Mouse (Mus musculus): ENCODE results near the gene Sgcd. TPM values are rescaled to one million over a fixed set of nuclear protein-coding genes. Genes with fewer than 3 reads are reported as not detected.

Sgcd gene
- polyA plus RNA-seq, 1 experiment from 2014 or later, result 6.8 TPM

GRCm38 (mm10) chr11:47158089-47158488 is 830.7 kb downstream of the Sgcd start:
- Histone ChIP-seq H3K9me3 (replicated peaks) (no peaks in the 10 kb centered on the region), H3K4me3 (replicated peaks) (no peak overlapping the region), H3K4me2 (no peak overlapping the region), H3K27me3 (replicated peaks) (no peaks in the 10 kb centered on the region), H3K36me3 (no peaks in the 10 kb centered on the region), H3K9ac (replicated peaks) (no peak overlapping the region), H3K4me1 (no peaks in the 10 kb centered on the region), H3K27ac (replicated peaks) (no peak overlapping the region)
- no peak for ATAC-seq (ENCODE audit: low FRiP score)
- 78% methylated on average over 1 of the region's 1 CpGs for WGBS

- WGBS, result 45% methylated on average over 1 of the region's 1 CpGs
- H3K9me3 ChIP-seq (replicated peaks), result no peaks in the 10 kb centered on the region
- H3K4me1 ChIP-seq, result no peaks in the 10 kb centered on the region
- no peak overlapping the region for H3K4me2 ChIP-seq
- H3K9ac ChIP-seq (replicated peaks), result no peak overlapping the region
- no peak overlapping the region for H3K4me3 ChIP-seq (replicated peaks)
- ATAC-seq (ENCODE audit: low FRiP score), result no peak
- H3K27me3 ChIP-seq (replicated peaks), result no peaks in the 10 kb centered on the region
- no peak overlapping the region for H3K27ac ChIP-seq (replicated peaks)
- no peaks in the 10 kb centered on the region for H3K36me3 ChIP-seq
Observed at GRCm38 (mm10) chr11:47156730-47157693, 831.8 kb downstream of the Sgcd start.

- Histone ChIP-seq H3K4me3 (replicated peaks) (no peak overlapping the region), H3K4me1 (no peaks in the 10 kb centered on the region)
- WGBS, result 93% methylated on average over 5 of the region's 5 CpGs
Observed at GRCm38 (mm10) chr11:47154837-47155430, 833.8 kb downstream of the Sgcd start.

GRCm38 (mm10) chr11:47149607-47150006 is 839.2 kb downstream of the Sgcd start:
- H3K4me3 ChIP-seq (replicated peaks), result no peak overlapping the region
- no peak overlapping the region for H3K27ac ChIP-seq (replicated peaks)
- no peaks in the 10 kb centered on the region for H3K4me1 ChIP-seq
- no peaks in the 10 kb centered on the region for H3K27me3 ChIP-seq (replicated peaks)
- no peaks in the 10 kb centered on the region for H3K9me3 ChIP-seq (replicated peaks)
- no peak overlapping the region for H3K9ac ChIP-seq (replicated peaks)
- no peak overlapping the region for H3K4me2 ChIP-seq
- no peaks in the 10 kb centered on the region for H3K36me3 ChIP-seq
- ATAC-seq (ENCODE audit: low FRiP score), result no peak
- 50% methylated on average over 9 of the region's 9 CpGs for WGBS

More at GRCm38 (mm10) chr11:47154837-47155430, 833.8 kb downstream of the Sgcd start:
- no peaks in the 10 kb centered on the region for H3K27me3 ChIP-seq (replicated peaks)
- no peak overlapping the region for H3K9ac ChIP-seq (replicated peaks)
- ATAC-seq (ENCODE audit: low FRiP score), result no peak
- H3K4me2 ChIP-seq, result no peak overlapping the region
- no peak overlapping the region for H3K27ac ChIP-seq (replicated peaks)
- H3K36me3 ChIP-seq, result no peaks in the 10 kb centered on the region
- no peaks in the 10 kb centered on the region for H3K9me3 ChIP-seq (replicated peaks)

- H3K36me3 ChIP-seq, result no peaks in the 10 kb centered on the region
- no peak overlapping the region for H3K4me2 ChIP-seq
- no peaks in the 10 kb centered on the region for H3K9me3 ChIP-seq (replicated peaks)
- 94% methylated on average over 2 of the region's 2 CpGs for WGBS
- H3K27ac ChIP-seq (replicated peaks), result no peak overlapping the region
- no peaks in the 10 kb centered on the region for H3K27me3 ChIP-seq (replicated peaks)
- no peak for ATAC-seq (ENCODE audit: low FRiP score)
- no peak overlapping the region for H3K4me3 ChIP-seq (replicated peaks)
- H3K4me1 ChIP-seq, result no peaks in the 10 kb centered on the region
- H3K9ac ChIP-seq (replicated peaks), result no peak overlapping the region
Observed at GRCm38 (mm10) chr11:47139867-47140266, 848.9 kb downstream of the Sgcd start.

- H3K27ac ChIP-seq (replicated peaks), result no peak overlapping the region
- no peak overlapping the region for H3K4me2 ChIP-seq
- no peaks in the 10 kb centered on the region for H3K27me3 ChIP-seq (replicated peaks)
- no peaks in the 10 kb centered on the region for H3K4me1 ChIP-seq
- no peaks in the 10 kb centered on the region for H3K9me3 ChIP-seq (replicated peaks)
- H3K9ac ChIP-seq (replicated peaks), result no peak overlapping the region
- no peak overlapping the region for H3K4me3 ChIP-seq (replicated peaks)
- no peak for ATAC-seq (ENCODE audit: low FRiP score)
- no peaks in the 10 kb centered on the region for H3K36me3 ChIP-seq
- WGBS, result 85% methylated on average over 1 of the region's 1 CpGs
Observed at GRCm38 (mm10) chr11:47139271-47139670, 849.5 kb downstream of the Sgcd start.

GRCm38 (mm10) chr11:47132410-47132809 is 856.4 kb downstream of the Sgcd start:
- 93% methylated on average over 6 of the region's 6 CpGs for WGBS
- no peak overlapping the region for H3K9ac ChIP-seq (replicated peaks)
- H3K9me3 ChIP-seq (replicated peaks), result no peaks in the 10 kb centered on the region
- H3K36me3 ChIP-seq, result no peaks in the 10 kb centered on the region
- H3K27me3 ChIP-seq (replicated peaks), result no peaks in the 10 kb centered on the region
- ATAC-seq (ENCODE audit: low FRiP score), result no peak
- H3K4me2 ChIP-seq, result no peak overlapping the region
- no peak overlapping the region for H3K27ac ChIP-seq (replicated peaks)
- H3K4me1 ChIP-seq, result peaks cover 7% of the 10 kb centered on the region; the same call in 1 of the 2 replicates
- no peak overlapping the region for H3K4me3 ChIP-seq (replicated peaks)

GRCm38 (mm10) chr11:47130432-47130831 is 858.3 kb downstream of the Sgcd start:
- H3K9me3 ChIP-seq (replicated peaks), result no peaks in the 10 kb centered on the region
- H3K27me3 ChIP-seq (replicated peaks), result no peaks in the 10 kb centered on the region
- no peak overlapping the region for H3K9ac ChIP-seq (replicated peaks)
- peaks cover 7% of the 10 kb centered on the region; the same call in 1 of the 2 replicates for H3K4me1 ChIP-seq
- no peak overlapping the region for H3K27ac ChIP-seq (replicated peaks)
- H3K36me3 ChIP-seq, result no peaks in the 10 kb centered on the region
- no peak; the same call in 1 of the 2 replicates for ATAC-seq (ENCODE audit: low FRiP score)
- WGBS, result 64% methylated on average over 3 of the region's 3 CpGs
- H3K4me3 ChIP-seq (replicated peaks), result no peak overlapping the region
- no peak overlapping the region for H3K4me2 ChIP-seq

GRCm38 (mm10) chr11:47129992-47130391 is 858.8 kb downstream of the Sgcd start:
- ATAC-seq (ENCODE audit: low FRiP score), result peak; percentile 47; the same call in 1 of the 2 replicates
- no peaks in the 10 kb centered on the region for H3K27me3 ChIP-seq (replicated peaks)
- peaks cover 7% of the 10 kb centered on the region; the same call in 1 of the 2 replicates for H3K4me1 ChIP-seq
- 39% methylated on average over 7 of the region's 7 CpGs for WGBS
- no peak overlapping the region for H3K4me3 ChIP-seq (replicated peaks)
- H3K9ac ChIP-seq (replicated peaks), result no peak overlapping the region
- H3K4me2 ChIP-seq, result no peak overlapping the region
- no peaks in the 10 kb centered on the region for H3K36me3 ChIP-seq
- no peaks in the 10 kb centered on the region for H3K9me3 ChIP-seq (replicated peaks)
- H3K27ac ChIP-seq (replicated peaks), result no peak overlapping the region

- H3K4me3 ChIP-seq (replicated peaks), result no peak overlapping the region
- no peak overlapping the region for H3K4me2 ChIP-seq
- H3K27me3 ChIP-seq (replicated peaks), result no peaks in the 10 kb centered on the region
- WGBS, result 94% methylated on average over 1 of the region's 1 CpGs
- H3K9me3 ChIP-seq (replicated peaks), result no peaks in the 10 kb centered on the region
- H3K36me3 ChIP-seq, result no peaks in the 10 kb centered on the region
- H3K9ac ChIP-seq (replicated peaks), result no peak overlapping the region
- H3K27ac ChIP-seq (replicated peaks), result no peak overlapping the region
- peaks cover 7% of the 10 kb centered on the region; the same call in 1 of the 2 replicates for H3K4me1 ChIP-seq
- ATAC-seq (ENCODE audit: low FRiP score), result no peak
Observed at GRCm38 (mm10) chr11:47129166-47129565, 859.6 kb downstream of the Sgcd start.

GRCm38 (mm10) chr11:47128331-47128730 is 860.4 kb downstream of the Sgcd start:
- H3K4me3 ChIP-seq (replicated peaks), result no peak overlapping the region
- ATAC-seq (ENCODE audit: low FRiP score), result no peak
- H3K4me1 ChIP-seq, result peaks cover 7% of the 10 kb centered on the region; the same call in 1 of the 2 replicates
- H3K27ac ChIP-seq (replicated peaks), result no peak overlapping the region
- no peaks in the 10 kb centered on the region for H3K36me3 ChIP-seq
- no peak overlapping the region for H3K4me2 ChIP-seq
- no peak overlapping the region for H3K9ac ChIP-seq (replicated peaks)
- H3K9me3 ChIP-seq (replicated peaks), result no peaks in the 10 kb centered on the region
- WGBS, result 81% methylated on average over 3 of the region's 3 CpGs
- H3K27me3 ChIP-seq (replicated peaks), result no peaks in the 10 kb centered on the region

- H3K4me1 ChIP-seq, result no peaks in the 10 kb centered on the region
- H3K4me2 ChIP-seq, result no peak overlapping the region
- no peak for ATAC-seq (ENCODE audit: low FRiP score)
- H3K9ac ChIP-seq (replicated peaks), result no peak overlapping the region
- no peaks in the 10 kb centered on the region for H3K9me3 ChIP-seq (replicated peaks)
- 63% methylated on average over 1 of the region's 1 CpGs for WGBS
- no peak overlapping the region for H3K27ac ChIP-seq (replicated peaks)
- no peaks in the 10 kb centered on the region for H3K27me3 ChIP-seq (replicated peaks)
- no peak overlapping the region for H3K4me3 ChIP-seq (replicated peaks)
- no peaks in the 10 kb centered on the region for H3K36me3 ChIP-seq
Observed at GRCm38 (mm10) chr11:47120874-47121273, 867.9 kb downstream of the Sgcd start.
